Mouse (Mus musculus) small intestine, adult 2 months (tissue): Measurements from ENCODE around the gene Syngap1.

Source experiments
- CTCF ChIP-seq: fragments of 200-500 bp; IDR thresholded peaks from 2 replicates; pipeline ENCODE4 v1.5.1; 2012; ENCODE audit warnings: low read depth, mild to moderate bottlenecking, control low read depth, inconsistent platforms, low read length, moderate library complexity, mixed read lengths; ENCODE audit not compliant: insufficient replicate concordance, insufficient read length; ENCODE audit errors: extremely low read depth
- POLR2A ChIP-seq: fragments of 200-500 bp; IDR thresholded peaks from 2 replicates; pipeline ENCODE4 v1.6.1; 2012; ENCODE audit warnings: low read depth, mild to moderate bottlenecking, control low read depth, inconsistent platforms, low read length, moderate library complexity

DNA sequence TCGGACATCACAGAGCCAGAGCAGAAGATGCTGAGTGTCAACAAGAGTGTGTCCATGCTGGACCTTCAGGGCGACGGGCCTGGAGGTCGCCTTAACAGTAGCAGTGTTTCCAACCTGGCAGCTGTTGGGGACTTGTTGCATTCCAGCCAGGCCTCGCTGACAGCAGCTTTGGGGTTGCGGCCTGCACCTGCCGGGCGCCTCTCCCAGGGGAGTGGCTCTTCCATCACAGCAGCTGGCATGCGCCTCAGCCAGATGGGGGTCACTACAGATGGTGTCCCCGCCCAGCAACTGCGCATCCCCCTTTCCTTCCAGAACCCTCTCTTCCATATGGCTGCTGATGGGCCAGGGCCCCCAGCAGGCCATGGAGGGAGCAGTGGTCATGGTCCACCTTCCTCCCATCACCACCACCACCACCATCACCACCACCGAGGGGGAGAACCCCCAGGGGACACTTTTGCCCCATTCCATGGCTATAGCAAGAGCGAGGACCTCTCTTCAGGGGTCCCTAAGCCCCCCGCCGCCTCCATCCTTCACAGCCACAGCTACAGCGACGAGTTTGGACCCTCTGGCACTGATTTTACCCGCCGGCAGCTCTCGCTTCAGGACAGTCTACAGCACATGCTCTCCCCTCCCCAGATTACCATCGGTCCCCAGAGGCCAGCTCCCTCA lies 20.7 kb downstream of the Syngap1 start:
- TF ChIP-seq POLR2A (no peak), CTCF (no peak)
